Mouse (Mus musculus): Measurements from ENCODE around the gene Rnf167.

Gene Rnf167

GRCm38 (mm10) chr11:70635601-70636000, 11.4 kb upstream of the Rnf167 start:
- no peak for DNase-seq (ENCODE audit: low read depth in 2 of 2, low spot score in 2 of 2)

GRCm38 (mm10) chr11:70637764-70638163, 9.3 kb upstream of the Rnf167 start:
- DNase-seq (ENCODE audit: low read depth in 2 of 2, low spot score in 2 of 2) = no peak

- no peak for DNase-seq (ENCODE audit: low read depth in 2 of 2, low spot score in 2 of 2)
Observed at GRCm38 (mm10) chr11:70638293-70638692, 8.7 kb upstream of the Rnf167 start.

- no peak for DNase-seq (ENCODE audit: low read depth in 2 of 2, low spot score in 2 of 2)
Observed at GRCm38 (mm10) chr11:70638714-70639278, 8.2 kb upstream of the Rnf167 start, which contains the start of gene Gp1ba. Gene Gp1ba (plus strand): TSS chr11:70639122.

GRCm38 (mm10) chr11:70639976-70640375, 7.1 kb upstream of the Rnf167 start:
- DNase-seq (ENCODE audit: low read depth in 2 of 2, low spot score in 2 of 2) = no peak

GRCm38 (mm10) chr11:70641241-70641640, 5.8 kb upstream of the Rnf167 start:
- no peak for DNase-seq (ENCODE audit: low read depth in 2 of 2, low spot score in 2 of 2)

GRCm38 (mm10) chr11:70643051-70643450, 4.0 kb upstream of the Rnf167 start:
- DNase-seq (ENCODE audit: low read depth in 2 of 2, low spot score in 2 of 2) = no peak

GRCm38 (mm10) chr11:70644564-70645103, 2.4 kb upstream of the Rnf167 start:
- no peak for DNase-seq (ENCODE audit: low read depth in 2 of 2, low spot score in 2 of 2)

- DNase-seq (ENCODE audit: low read depth in 2 of 2, low spot score in 2 of 2) = no peak
Observed at GRCm38 (mm10) chr11:70645461-70646258, 1.4 kb upstream of the Rnf167 start.

GRCm38 (mm10) chr11:70646259-70646555, 828 bp upstream of the Rnf167 start:
- no peak for DNase-seq (ENCODE audit: low read depth in 2 of 2, low spot score in 2 of 2)

GRCm38 (mm10) chr11:70647716-70648420, 833 bp downstream of the Rnf167 start:
- DNase-seq (ENCODE audit: low read depth in 2 of 2, low spot score in 2 of 2) = peak; percentile 27 to 28

GRCm38 (mm10) chr11:70648512-70648911, 1.5 kb downstream of the Rnf167 start:
- DNase-seq (ENCODE audit: low read depth in 2 of 2, low spot score in 2 of 2) = no peak

- no peak for DNase-seq (ENCODE audit: low read depth in 2 of 2, low spot score in 2 of 2)
Observed at GRCm38 (mm10) chr11:70649185-70649734, 2.2 kb downstream of the Rnf167 start.

- DNase-seq (ENCODE audit: low read depth in 2 of 2, low spot score in 2 of 2) = peak; percentile 30 to 51
Observed at GRCm38 (mm10) chr11:70650322-70651175, 3.5 kb downstream of the Rnf167 start.

- no peak for DNase-seq (ENCODE audit: low read depth in 2 of 2, low spot score in 2 of 2)
Observed at GRCm38 (mm10) chr11:70651391-70651790, 4.4 kb downstream of the Rnf167 start.

- peak in 1 of 2 experiments; percentile 32 for DNase-seq (ENCODE audit: low read depth in 2 of 2, low spot score in 2 of 2)
Observed at GRCm38 (mm10) chr11:70652029-70652883, 5.2 kb downstream of the Rnf167 start.

GRCm38 (mm10) chr11:70652884-70653344, 5.9 kb downstream of the Rnf167 start:
- peak in 1 of 2 experiments; percentile 37 for DNase-seq (ENCODE audit: low read depth in 2 of 2, low spot score in 2 of 2)

- DNase-seq (ENCODE audit: low read depth in 2 of 2, low spot score in 2 of 2) = peak; percentile 41 to 51
Observed at GRCm38 (mm10) chr11:70653345-70654197, 6.5 kb downstream of the Rnf167 start.

Measured in CD8-positive naive resting alpha-beta T cell, adult 2 months (primary cell).